Mouse (Mus musculus) left cerebral cortex, postnatal 36 days (tissue): ENCODE measurements around the gene Slc35c2. TPM values are rescaled to one million over a fixed set of nuclear protein-coding genes. Genes with fewer than 3 reads are reported as not detected.
A peak's percentile ranks its signal among the peaks of the same experiment; 100 is the strongest.

Experiments
- DNase-seq, 2 experiments: peaks; one replicate each; pipeline ENCODE4 v3.0.0; 2021 to 2022; ENCODE audit warnings: low spot score in 2 of 2, mixed read lengths in 1 of 2
- intact Hi-C: fragments of 180-260 bp; cut with DNase I; formaldehyde crosslinking; loops from one replicate; pipeline ENCODE4 v1.15.1; 2025
- total RNA-seq, 2 experiments: library from RNA; stranded (reverse); gene quantifications; 2 replicates each; pipeline ENCODE4 v1.2.3; 2021

Gene Slc35c2
- total RNA-seq, 2 experiments from 2014 or later: 52.9 to 56.8 TPM

DNA sequence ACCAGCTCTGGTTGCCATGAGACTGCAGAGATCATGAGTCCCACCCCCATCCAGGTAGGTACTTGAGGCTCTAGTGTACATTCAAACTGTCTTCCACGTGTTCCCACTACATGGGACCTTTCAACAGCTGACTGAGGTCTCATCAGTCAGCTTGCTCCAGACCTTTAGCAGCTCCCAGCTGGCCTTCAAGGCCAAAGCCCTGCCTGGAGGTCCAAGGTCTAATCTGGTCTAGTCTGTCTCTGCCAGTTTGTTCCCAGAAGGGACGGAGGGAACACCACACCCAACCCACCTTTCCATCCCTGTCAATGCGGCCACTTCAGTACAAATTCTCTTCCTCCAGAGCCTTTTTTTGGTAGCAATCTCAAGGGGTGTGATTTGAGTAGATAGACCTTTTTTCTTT, 4.0 kb downstream of the Slc35c2 start:
- intact Hi-C loops: no loop called here
- no peak for DNase-seq

DNA sequence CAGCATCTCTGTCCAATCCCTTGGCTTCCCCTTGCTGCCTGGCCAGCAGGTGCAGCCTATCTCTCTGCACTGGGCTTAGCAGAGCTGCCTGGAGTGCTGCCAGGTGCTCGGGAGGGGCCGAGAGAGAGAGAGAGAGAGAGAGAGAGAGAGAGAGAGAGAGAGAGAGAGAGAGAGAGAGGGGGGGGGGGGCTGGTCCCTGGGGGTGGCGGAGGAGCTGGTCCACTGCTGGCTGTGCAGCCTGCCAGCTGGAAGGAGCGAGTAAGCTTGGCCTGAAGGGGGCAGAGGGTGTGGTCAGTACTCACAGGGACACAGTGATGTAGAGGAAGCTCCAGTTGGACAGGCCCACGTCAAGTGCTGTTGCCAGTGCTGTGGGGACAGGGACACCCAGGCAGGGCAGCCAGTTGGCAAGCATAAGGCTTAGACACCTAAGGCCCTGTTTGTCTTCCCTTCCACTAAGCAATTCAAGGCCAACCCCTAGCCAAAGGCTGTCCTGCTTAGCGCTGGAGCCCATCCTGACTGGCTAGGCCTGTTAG, 5.8 kb downstream of the Slc35c2 start:
- intact Hi-C loops: no loop called here
- DNase-seq: no peak

DNA sequence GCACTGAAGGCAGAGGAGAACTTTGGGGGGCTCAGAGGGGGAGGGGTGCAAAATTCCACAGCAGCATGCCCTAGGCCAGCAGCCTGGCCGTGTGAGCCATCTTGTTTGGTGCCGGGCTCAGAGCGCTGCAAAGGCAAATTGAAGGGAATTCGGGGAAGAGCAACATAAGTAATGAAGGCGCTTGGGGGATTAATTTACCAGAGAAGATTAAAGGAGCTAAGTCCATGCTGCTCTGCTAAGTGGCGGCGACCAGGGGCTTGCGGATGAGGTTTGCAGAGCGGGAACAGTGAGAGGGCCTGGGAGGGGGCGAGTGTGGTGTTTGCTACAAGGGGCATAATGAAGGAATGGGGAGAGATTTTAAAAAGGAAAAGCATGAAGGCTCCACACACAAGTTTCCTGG, 8.3 kb downstream of the Slc35c2 start:
- no peak for DNase-seq
- intact Hi-C loops: loop anchor here (5.0 kb wide), 1 partner anchor 317 kb away; the partner anchor contains the start of gene Slc12a5

DNA sequence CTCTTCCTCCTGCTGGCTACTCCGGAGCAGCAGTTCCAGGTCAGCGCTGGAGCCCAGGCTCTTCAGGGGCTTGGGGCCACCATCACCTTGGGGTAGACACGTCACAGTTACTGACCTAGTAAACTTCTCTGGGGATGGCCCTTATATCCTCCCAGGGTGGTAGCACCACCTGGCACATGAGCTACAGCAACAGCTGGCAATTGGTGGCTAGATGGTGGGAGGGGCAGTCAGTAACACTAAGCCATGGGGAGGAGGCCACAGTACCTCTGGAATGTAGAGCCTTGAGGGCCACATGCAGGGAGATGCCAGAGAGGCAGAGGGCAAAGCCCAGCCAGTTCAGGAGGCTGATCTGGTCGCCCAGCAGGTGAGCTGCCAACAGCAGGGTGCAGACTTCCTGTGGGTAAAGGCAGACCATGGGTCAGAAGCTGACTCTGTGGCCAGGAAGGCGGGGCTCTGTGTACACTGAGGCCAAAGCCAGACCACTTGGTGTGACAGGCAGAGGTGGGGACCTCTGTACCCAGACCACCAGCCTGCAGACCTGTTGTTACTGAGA, 10.4 kb downstream of the Slc35c2 start:
- no peak for DNase-seq
- intact Hi-C loops: loop anchor here (5.0 kb wide), 1 partner anchor 315 kb away; the partner anchor contains the start of gene Slc12a5

DNA sequence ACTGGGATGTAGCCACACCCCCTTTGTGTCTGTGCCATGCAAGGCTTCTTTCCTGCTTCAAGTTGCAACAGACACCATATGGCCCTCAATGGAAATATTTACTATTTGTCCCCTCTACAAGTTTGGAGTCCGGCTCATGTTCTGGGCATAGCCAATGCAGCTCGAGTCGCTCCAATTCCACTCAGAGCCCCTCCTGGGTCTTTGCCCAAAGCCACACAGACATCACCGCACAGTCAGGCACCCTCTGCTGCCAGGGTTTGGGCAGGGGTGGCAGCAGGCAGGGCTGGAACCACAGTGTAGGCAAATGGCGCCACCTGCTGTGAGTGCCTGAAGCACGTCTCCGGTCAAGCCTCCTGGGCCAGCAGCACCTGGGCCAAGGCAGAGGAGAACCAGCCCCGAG, 11.8 kb downstream of the Slc35c2 start:
- DNase-seq: peak; percentile 79 to 81
- intact Hi-C loops: loop anchor here (1.0 to 5.0 kb wide), 2 partner anchors 201 to 314 kb away; partner anchors contain the start of gene Slc12a5

DNA sequence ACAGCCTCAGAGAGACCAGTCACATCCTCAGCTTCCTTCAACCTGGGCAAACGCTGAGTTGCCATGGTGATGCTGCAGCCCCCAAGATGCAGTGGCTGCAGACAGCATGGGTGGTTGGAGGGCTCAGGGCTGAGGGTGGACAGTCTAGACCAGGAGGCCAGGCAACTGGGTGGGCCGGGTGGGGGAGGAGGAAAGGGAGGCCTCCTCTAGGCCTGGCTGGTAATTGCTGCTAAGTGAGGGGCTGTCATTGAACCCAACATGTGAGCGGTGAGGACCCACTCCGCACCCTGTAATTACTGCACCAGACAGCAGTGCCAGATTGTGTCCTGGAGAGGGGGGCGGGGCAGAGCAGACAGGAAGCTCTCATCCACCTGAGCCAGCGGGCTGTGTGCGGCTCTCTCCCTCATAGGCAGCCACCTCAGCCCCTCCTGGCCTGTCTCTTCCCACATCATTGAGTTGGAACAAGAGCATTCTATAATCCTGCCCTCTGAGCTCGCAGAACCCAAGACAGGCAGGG, 12.5 kb downstream of the Slc35c2 start:
- intact Hi-C loops: loop anchor here (5.0 kb wide), 1 partner anchor 313 kb away; the partner anchor contains the start of gene Slc12a5
- DNase-seq: no peak

DNA sequence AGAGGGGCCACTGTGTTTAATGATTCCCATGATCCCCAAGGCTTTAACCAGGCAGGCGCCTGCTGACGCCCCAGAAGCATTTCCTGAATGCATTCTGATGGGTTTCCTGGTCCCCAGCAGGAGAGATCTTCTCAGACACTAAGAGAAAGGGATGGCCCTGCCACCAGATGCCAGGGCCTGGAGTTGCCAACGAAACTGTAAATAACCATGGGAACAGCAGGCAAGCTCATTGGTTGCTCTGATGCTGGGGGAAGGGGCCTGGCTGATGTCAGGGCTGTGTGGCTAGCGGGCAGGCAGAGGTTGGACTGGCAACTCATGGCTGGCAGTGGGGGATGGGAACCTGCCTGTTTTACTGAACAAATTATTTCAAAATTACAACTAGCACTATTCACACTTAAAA, 14.1 kb downstream of the Slc35c2 start:
- no peak for DNase-seq
- intact Hi-C loops: loop anchor here (5.0 kb wide), 1 partner anchor 36 kb away; no protein-coding TSS in a partner anchor

DNA sequence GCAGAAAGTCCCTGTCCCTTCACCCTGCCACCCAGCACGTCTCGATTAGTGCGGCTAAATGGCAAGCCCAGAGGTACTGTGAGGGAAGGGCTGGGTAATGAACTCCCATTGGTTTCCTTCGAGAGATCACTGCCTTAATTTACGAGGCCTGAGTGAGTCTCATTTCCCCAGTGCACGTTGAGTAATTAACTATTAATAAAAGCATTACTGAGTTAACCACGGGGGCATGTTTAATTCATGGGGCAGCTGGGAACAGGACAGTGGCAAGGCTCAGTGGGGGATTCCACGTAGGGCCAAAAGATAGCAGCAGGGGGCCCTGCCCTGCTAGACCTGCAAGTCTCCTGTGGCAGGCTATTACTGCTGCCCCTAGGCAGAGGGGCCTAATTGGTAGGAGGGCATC, 16.3 kb downstream of the Slc35c2 start:
- intact Hi-C loops: loop anchor here (5.0 kb wide), 1 partner anchor 34 kb away; no protein-coding TSS in a partner anchor
- DNase-seq: no peak

DNA sequence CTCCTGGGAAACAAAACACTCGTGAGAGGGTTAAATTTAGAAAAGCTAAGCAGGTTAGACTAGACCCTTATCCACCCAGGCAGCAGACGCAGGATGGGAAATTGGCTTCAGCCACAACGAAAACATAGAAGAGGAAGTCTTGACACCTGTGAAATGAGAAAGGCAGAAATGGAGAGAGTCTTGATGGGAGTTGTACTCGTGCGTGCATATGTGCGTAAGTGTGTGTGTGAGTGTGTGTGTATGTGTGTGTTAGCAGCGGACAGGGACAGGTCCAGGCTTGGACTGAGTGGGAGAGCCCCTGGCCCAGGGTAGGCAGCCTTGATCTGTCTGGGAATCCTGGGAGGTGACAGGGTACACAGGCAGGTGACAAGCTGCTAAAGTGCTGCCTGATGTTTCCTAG, 16.8 kb downstream of the Slc35c2 start:
- intact Hi-C loops: loop anchor here (5.0 kb wide), 1 partner anchor 34 kb away; no protein-coding TSS in a partner anchor
- DNase-seq: no peak

DNA sequence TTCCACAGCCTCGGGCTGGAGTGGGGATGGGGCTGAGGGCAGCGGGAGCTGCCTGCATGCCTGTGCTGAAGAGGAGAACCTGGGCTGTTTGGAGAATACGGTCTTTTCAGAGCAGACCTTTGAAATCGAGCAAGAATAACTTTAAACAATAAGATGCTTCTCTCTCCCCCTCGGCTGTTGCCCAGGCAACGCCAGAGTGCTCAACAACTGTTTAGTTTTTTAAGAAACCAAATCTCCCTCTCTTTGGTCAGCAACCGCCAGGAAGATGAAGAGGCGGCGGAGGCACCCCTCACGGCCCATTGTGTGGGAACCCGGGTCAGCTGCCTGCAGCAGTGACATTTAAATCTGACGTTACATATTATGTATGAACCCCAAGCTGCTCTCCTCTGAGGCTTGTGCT, 20.9 kb downstream of the Slc35c2 start:
- intact Hi-C loops: no loop called here
- DNase-seq: peak in 1 of 2 experiments; percentile 28

DNA sequence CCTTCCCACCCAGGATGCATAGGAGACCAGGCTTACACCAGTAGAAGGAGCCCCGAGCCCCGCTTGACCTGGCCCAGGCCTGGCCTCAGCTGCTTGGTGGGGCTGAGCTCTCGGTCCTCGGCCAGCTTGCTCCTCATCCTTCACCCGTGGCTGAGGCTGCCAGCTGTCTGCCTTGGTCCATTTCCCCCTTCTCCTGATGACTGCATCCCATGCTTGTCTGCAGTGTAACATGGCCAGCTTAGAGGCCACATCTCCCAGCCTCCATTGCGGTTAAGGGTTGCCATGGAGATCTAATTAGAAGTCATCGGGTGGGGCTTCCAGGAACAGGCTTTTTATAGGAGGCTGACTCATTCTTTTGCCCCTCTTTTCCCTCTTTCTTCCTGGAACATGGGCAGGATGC, 23.8 kb downstream of the Slc35c2 start:
- intact Hi-C loops: no loop called here
- no peak for DNase-seq

DNA sequence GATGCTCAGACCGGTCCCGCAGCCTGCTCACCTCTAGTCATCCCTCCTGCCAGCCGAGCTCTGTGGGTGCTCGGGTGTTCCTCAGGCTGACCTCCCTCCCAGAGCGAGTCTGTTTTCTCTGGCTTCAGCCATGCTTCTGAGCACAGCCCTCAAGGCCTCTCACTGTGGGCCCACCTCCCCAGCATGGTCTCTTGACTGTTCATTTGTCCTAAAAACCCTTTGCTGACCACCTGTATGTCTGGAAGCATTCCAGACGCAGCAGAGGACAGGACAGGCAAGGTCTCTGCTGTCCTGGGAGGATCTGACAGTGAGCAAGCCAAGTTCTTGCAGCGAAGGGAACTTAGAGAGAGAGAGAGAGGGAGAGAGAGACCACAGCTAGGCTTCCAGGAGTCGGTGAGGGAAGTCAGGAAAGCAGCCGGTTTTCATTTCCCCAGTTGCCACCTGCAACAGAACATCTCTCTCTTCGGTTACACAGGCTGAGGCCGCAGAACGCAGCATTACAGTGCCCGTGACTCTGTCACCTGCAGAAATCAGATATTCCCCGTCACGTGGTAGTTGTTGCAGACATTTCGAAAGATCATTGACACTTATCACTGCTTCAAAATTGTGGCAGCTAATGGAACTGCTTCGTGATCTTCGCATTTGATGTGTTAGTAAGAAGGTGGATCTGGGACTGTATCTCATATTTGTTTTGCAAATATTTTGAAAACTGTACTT, 25.2 kb downstream of the Slc35c2 start:
- intact Hi-C loops: no loop called here
- DNase-seq: no peak

DNA sequence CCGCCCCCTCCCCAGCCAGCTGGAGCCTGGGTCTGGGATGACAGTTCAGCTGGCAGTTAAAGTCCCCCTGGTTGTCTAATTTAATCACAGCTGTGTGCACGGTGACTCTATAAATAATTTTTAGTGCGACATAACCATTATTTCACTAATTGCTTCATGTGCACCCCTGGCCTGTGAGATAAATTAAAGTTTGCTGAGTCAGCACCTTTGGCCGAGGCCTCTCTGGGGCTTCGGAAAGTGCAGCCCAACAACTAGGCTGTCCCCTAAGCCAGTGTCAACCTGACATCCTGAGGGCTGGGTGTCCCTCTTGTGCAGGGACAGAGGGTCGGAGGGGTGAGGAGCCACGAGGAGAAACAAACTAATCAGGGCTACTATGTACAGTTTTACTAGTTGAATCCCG, 27.8 kb downstream of the Slc35c2 start:
- intact Hi-C loops: no loop called here
- DNase-seq: no peak

DNA sequence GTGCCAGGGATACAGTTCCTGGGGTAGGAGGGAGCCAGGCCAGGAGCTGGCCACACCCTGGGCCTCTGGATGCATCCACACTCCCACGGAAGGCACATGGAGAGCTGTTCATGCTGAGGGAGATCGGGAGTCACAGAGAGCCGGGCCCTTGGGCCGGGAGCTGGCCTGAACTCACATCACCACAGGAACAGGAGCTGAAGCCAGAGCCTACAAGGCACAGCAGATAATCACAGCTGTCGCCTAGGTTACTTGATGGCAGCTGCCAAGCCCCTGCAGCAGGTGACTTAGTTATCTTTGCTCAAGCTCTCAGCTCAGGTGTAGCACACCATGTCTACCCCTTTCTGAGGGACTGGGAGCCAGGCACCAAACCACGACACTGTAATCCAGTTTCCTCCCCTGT, 29.3 kb downstream of the Slc35c2 start:
- DNase-seq: no peak
- intact Hi-C loops: no loop called here

DNA sequence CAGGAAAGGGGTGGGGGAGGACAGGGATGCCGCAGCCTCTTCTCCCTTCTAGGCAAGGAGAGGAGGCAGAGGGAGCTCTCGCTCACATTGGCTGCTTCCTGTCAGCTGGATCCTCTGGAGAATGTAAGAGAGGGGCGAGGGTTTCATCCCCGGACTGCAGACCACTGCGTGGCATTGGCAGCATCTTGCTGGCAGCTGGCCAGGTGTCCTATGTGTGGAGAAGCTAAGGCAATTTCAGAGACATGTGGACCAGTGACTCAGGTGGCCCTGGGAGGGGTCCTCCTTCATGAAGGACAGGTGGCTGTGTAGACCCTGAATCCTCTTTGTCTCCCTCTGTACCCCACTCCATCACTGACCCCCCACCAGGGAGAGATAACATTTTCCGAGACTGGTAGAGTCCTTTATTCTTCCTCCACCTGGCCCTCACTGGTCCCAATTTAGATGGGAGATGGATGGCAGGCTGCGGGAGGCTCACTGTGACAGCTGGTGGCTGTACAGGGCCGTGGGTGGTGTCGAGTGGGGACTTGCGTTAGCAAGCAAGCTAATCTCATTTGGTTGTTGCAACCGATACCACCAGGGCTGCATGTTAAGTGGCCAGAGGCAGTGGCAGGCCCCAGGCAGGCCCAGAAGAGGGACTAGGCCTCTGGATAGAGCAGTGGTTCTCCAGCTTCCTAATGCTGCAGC, 30.4 kb downstream of the Slc35c2 start:
- DNase-seq: peak; percentile 62 to 69
- intact Hi-C loops: no loop called here

DNA sequence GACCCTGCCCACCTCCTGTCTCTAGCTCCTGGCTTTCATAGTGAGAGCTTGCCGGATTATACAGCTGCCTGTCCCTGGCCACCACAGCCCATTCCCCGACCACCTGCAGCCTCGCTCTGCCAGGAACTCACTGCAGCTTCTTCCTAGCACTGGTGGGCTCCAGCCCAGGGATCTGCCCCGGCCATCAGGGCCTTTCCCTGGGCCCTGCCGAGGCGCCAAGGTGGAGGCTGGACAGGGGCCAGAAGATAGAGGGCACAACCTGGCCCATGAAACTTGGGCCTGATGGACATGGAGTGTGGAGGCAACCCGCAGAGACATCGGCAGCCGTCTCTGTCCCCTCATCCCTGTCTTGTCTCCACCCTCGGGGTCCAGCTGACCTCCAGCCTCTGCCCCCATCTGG, 31.5 kb downstream of the Slc35c2 start:
- intact Hi-C loops: no loop called here
- no peak for DNase-seq

DNA sequence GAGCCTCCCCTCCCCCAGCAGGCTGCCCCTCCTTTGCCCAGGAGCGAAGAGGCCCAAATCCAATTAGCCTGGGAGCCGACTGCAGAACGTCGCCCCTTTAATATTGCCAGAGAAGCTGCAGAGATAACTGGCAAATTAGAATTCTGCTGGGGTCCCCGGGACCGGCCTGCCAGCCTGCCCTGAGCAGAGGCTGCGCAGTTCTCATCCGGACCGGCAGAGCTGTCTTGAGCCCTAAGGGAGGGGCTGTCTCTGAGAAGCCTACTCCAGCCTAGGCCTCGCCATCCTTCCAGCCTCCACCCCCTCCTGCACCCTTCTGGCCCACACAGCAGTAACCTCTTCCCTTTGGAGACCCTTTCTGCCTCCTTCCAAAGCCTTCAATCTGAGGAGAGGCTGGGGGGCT, 33.8 kb downstream of the Slc35c2 start:
- no peak for DNase-seq
- intact Hi-C loops: no loop called here

DNA sequence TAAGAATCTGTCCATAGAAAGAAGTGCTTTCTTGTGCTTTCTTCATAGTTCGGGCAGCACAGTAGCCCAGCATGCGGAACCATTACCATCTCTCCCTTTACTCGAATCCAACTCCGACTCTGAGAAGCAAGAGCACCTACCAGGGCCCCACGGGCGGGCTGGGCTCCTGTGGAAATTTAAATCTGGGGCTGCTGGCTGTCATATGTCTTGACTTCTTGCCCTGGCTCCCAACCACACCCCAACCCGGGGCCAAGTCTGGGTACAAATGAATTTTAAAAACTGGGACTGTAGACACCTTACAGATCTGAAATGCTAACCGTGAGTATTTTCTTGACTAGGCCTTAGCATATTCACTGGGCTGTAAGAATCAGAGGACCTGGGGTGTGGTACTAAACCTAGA, 34.4 kb downstream of the Slc35c2 start:
- DNase-seq: no peak
- intact Hi-C loops: no loop called here

DNA sequence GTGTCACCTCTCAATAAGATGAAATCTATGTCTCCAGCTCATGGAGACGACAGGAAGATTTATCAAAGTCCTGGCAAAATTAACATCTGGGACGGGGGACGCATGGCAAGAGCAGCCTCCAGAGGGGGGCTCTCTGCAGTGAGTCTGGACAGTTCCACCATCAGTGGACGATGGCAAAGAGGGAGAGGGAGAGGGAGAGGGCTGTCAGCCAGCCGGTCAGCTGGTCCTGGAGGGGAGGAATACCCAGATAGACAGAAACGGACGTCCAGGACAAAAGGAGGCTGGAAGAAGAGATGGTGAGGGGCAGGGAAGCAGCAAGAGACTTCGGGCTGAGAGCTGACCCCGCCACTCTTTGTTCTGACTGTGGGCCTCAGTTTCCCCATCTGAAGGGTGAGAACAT, 34.9 kb downstream of the Slc35c2 start:
- no peak for DNase-seq
- intact Hi-C loops: no loop called here

DNA sequence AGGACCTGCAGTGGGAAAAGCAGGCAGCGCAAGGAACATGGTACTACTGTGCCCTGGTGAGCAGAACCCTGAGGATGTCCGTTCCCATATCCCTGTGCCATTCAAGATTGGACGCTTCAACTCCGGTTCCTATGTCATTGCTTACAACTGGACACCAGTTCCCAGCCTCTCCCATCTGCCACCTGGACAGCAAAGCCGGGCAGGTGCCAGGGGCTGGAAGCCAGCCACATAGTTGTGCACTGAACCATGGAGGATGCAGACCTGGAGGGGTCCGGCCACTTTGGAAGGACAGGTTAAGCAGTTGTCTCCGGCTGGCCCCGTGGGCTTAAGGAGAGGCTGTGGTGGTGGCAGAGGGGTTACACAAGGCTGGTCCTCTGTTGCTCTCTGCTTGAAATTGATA, 35.3 kb downstream of the Slc35c2 start:
- no peak for DNase-seq
- intact Hi-C loops: no loop called here
